Comparison of ENCODE assay signal across 8 mouse cellular contexts in genomic region chr9:44334396-44335330, GRCm38 (mm10). TPM values are rescaled to one million over a fixed set of nuclear protein-coding genes. Genes with fewer than 3 reads are reported as not detected.
DNase-seq lines count a peak whose midpoint lies in the region; ATAC-seq lines count a peak whose summit lies in the region.

TSS of gene H2afx (plus strand) at chr9:44334694.

- peak; percentile 99 for DNase-seq in Muller cell, postnatal 12 days (ENCODE audit: inconsistent ontology term)
- peak; percentile 100 for DNase-seq in cerebellum, adult 9-11 months
- peak; percentile 100 for DNase-seq in frontal cortex, adult 2 months (ENCODE audit: extremely low spot score in 1 of 2, low spot score in 1 of 2)
- peak; percentile 97 for DNase-seq in hindbrain, embryonic 11.5 days (ENCODE audit: low spot score)
- peak; percentile 97 to 98 for DNase-seq in layer of hippocampus, postnatal 10 days (ENCODE audit: low spot score in 2 of 2)
- peak; percentile 99 for DNase-seq in lung, postnatal 10 days
- DNase-seq in ovary, postnatal 36 days (ENCODE audit: low spot score), result peak; percentile 97
- peak; percentile 98 for DNase-seq in thymus, postnatal 25 days

- H3K4me2 ChIP-seq in hindbrain, embryonic 11.5 days (replicated peaks; ENCODE audit: low read depth, low read length), result peak within 1 kb of the TSS; percentile 78

- H3K27ac ChIP-seq in hindbrain, embryonic 11.5 days (ENCODE audit: low read depth, low read length), result peak within 1 kb of the TSS; percentile 95

- H3K9ac ChIP-seq in hindbrain, embryonic 11.5 days (ENCODE audit: low read depth, low read length), result peak within 1 kb of the TSS; percentile 99

- no peaks in the 10 kb centered on the region for H3K27me3 ChIP-seq in hindbrain, embryonic 11.5 days (ENCODE audit: control insufficient read depth, insufficient read depth, low read length)

- H3K4me3 ChIP-seq in hindbrain, embryonic 11.5 days (ENCODE audit: low read depth, low read length), result peak within 1 kb of the TSS; percentile 89

- peaks cover 4% of the 10 kb centered on the region; the same call in 1 of the 2 replicates for H3K4me1 ChIP-seq in hindbrain, embryonic 11.5 days (replicated peaks; ENCODE audit: control insufficient read depth, insufficient read depth, low read length)

- H3K9me3 ChIP-seq in hindbrain, embryonic 11.5 days (ENCODE audit: control insufficient read depth, low read length), result no peaks in the 10 kb centered on the region

- peak; percentile 97 for ATAC-seq in hindbrain, embryonic 11.5 days (ENCODE audit: low FRiP score)

- H3K36me3 ChIP-seq in hindbrain, embryonic 11.5 days (ENCODE audit: control insufficient read depth, insufficient read depth, low read length), result peaks cover 15% of the 10 kb centered on the region

- WGBS in hindbrain, embryonic 11.5 days, result under 1% methylated on average over 91 of the region's 91 CpGs

RNA-seq across cellular contexts. Expression of gene H2afx, which starts in this region (rescaled TPM):
- polyA plus RNA-seq in frontal cortex, adult 2 months (2012; rRNA removed), result 65.4 and 75.0 TPM in 2 replicates
- polyA plus RNA-seq in hindbrain, embryonic 11.5 days (2014; fragmentation: Nextera tagmentation; extraction: Ambion mirVana), result 340 and 346 TPM in 2 replicates
- 10 to 100 TPM; 69.9 to 74.3 TPM for total RNA-seq in layer of hippocampus, postnatal 10 days (2021)

Comparison
In these comparisons a context has a peak if more than half of its experiments do, and no peak if none do; other contexts are left out.
1. Peak in every context shown above with its lines: DNase-seq, ATAC-seq, H3K4me3 ChIP-seq and H3K27ac ChIP-seq.